Mouse (Mus musculus) MEL (cell line): ENCODE data around the gene Hes1. TPM values are rescaled to one million over a fixed set of nuclear protein-coding genes. Genes with fewer than 3 reads are reported as not detected.

Experiments
- DNase-seq: peaks from one replicate; pipeline ENCODE4 v3.0.0; 2011; ENCODE audit warnings: low read depth, low spot score
- H3K27ac ChIP-seq: 2 replicates; pipeline ENCODE4 v1.5.1; 2012; ENCODE audit warnings: low read depth, mild to moderate bottlenecking, control low read depth, low read length, moderate library complexity; ENCODE audit not compliant: control insufficient read depth
- H3K27me3 ChIP-seq, 2 experiments: fragments of 150-350 bp in 1 of 2; sonication (generic) in 1 of 2; 2 replicates each; pipeline ENCODE4 v1.6.1; 2012; ENCODE audit warnings: low read length in 2 of 2, mild to moderate bottlenecking in 2 of 2, improper control_type of control experiment in 1 of 2, moderate library complexity in 1 of 2; ENCODE audit not compliant: insufficient read depth in 2 of 2, control insufficient read depth in 1 of 2
- H3K36me3 ChIP-seq, 2 experiments: 2 replicates each; pipeline ENCODE4 v1.6.1; 2012 to 2014; ENCODE audit warnings: low read length in 2 of 2, improper control_type of control experiment in 1 of 2, inconsistent platforms in 1 of 2, mild to moderate bottlenecking in 1 of 2; ENCODE audit not compliant: insufficient read depth in 2 of 2, control insufficient read depth in 1 of 2
- H3K4me1 ChIP-seq, 2 experiments: fragments of 150-350 bp in 1 of 2; sonication (generic) in 1 of 2; 2 replicates each; pipeline ENCODE4 v1.6.1; 2012; ENCODE audit warnings: low read length in 2 of 2, improper control_type of control experiment in 1 of 2, mild to moderate bottlenecking in 1 of 2; ENCODE audit not compliant: insufficient read depth in 2 of 2, control insufficient read depth in 1 of 2
- H3K4me3 ChIP-seq, 2 experiments: fragments of 150-350 bp in 1 of 2; sonication (generic) in 1 of 2; 2 replicates each; pipeline ENCODE4 v1.5.1; 2012; ENCODE audit warnings: low read depth in 2 of 2, low read length in 2 of 2, mild to moderate bottlenecking in 2 of 2, moderate library complexity in 2 of 2, control low read depth in 1 of 2, improper control_type of control experiment in 1 of 2; ENCODE audit not compliant: control insufficient read depth in 1 of 2, insufficient read depth in 1 of 2
- H3K79me2 ChIP-seq: 2 replicates; pipeline ENCODE4 v1.6.1; 2012; ENCODE audit warnings: mild to moderate bottlenecking, low read length, moderate library complexity; ENCODE audit not compliant: control insufficient read depth, poor library complexity, insufficient read depth
- H3K9ac ChIP-seq: 2 replicates; pipeline ENCODE4 v1.6.1; 2012; ENCODE audit warnings: low read depth, mild to moderate bottlenecking, control low read depth, low read length, moderate library complexity; ENCODE audit not compliant: control insufficient read depth, poor library complexity, severe bottlenecking
- H3K9me3 ChIP-seq: fragments of 150-350 bp; sonication (generic); replicated peaks from 2 replicates; pipeline ENCODE4 v1.6.1; 2012; ENCODE audit warnings: mild to moderate bottlenecking, low read length, improper control_type of control experiment, moderate library complexity; ENCODE audit not compliant: insufficient read depth
- BHLHE40 ChIP-seq: IDR thresholded peaks from 2 replicates; pipeline ENCODE4 v1.6.1; 2012; ENCODE audit warnings: low read depth, mild to moderate bottlenecking, inconsistent platforms, low read length, improper control_type of control experiment, borderline replicate concordance
- EP300 ChIP-seq, 2 experiments: IDR thresholded peaks; 2 replicates each; pipeline ENCODE4 v1.6.1; 2011; ENCODE audit warnings: improper control_type of control experiment in 2 of 2, low read length in 2 of 2, low read depth in 1 of 2, mild to moderate bottlenecking in 1 of 2
- ETS1 ChIP-seq: IDR thresholded peaks from 2 replicates; pipeline ENCODE4 v1.6.1; 2012; ENCODE audit warnings: low read depth, mild to moderate bottlenecking, inconsistent platforms, low read length, improper control_type of control experiment, moderate library complexity
- GABPA ChIP-seq: IDR thresholded peaks from 2 replicates; pipeline ENCODE4 v1.6.1; 2012; ENCODE audit warnings: low read depth, mild to moderate bottlenecking, inconsistent platforms, low read length, improper control_type of control experiment, moderate library complexity
- HCFC1 ChIP-seq: IDR thresholded peaks from 2 replicates; pipeline ENCODE4 v1.6.1; 2012; ENCODE audit warnings: low read depth, mild to moderate bottlenecking, inconsistent platforms, low read length, improper control_type of control experiment, moderate library complexity
- MAFK ChIP-seq: IDR thresholded peaks from 2 replicates; pipeline ENCODE4 v1.6.1; 2011; ENCODE audit warnings: low read depth, mild to moderate bottlenecking, low read length, improper control_type of control experiment, borderline replicate concordance
- MAX ChIP-seq: IDR thresholded peaks from 2 replicates; pipeline ENCODE4 v1.6.1; 2011; ENCODE audit warnings: low read length, improper control_type of control experiment
- MAZ ChIP-seq: IDR thresholded peaks from 2 replicates; pipeline ENCODE4 v1.6.1; 2012; ENCODE audit warnings: low read depth, mild to moderate bottlenecking, inconsistent platforms, low read length, improper control_type of control experiment
- MYB ChIP-seq: IDR thresholded peaks from 2 replicates; pipeline ENCODE4 v1.6.1; 2011; ENCODE audit warnings: mild to moderate bottlenecking, low read depth, low read length, improper control_type of control experiment
- MYC ChIP-seq: IDR thresholded peaks from 2 replicates; pipeline ENCODE4 v1.6.1; 2011; ENCODE audit warnings: low read depth, mild to moderate bottlenecking, low read length, improper control_type of control experiment, moderate library complexity
- NELFE ChIP-seq: IDR thresholded peaks from 2 replicates; pipeline ENCODE4 v1.6.1; 2011; ENCODE audit warnings: low read depth, low read length, improper control_type of control experiment
- NRF1 ChIP-seq: IDR thresholded peaks from 2 replicates; pipeline ENCODE4 v1.6.1; 2014; ENCODE audit warnings: low read depth, mild to moderate bottlenecking, inconsistent platforms, low read length, improper control_type of control experiment, moderate library complexity; ENCODE audit not compliant: poor library complexity, insufficient read depth, severe bottlenecking
- POLR2A ChIP-seq, 2 experiments: IDR thresholded peaks; 2 replicates each; pipeline ENCODE4 v1.6.1; 2011 to 2012; ENCODE audit warnings: low read length in 2 of 2, mild to moderate bottlenecking in 2 of 2, control low read depth in 1 of 2, improper control_type of control experiment in 1 of 2, low read depth in 1 of 2, moderate library complexity in 1 of 2; ENCODE audit not compliant: control insufficient read depth in 1 of 2, insufficient read depth in 1 of 2, poor library complexity in 1 of 2
- POLR2AphosphoS5 ChIP-seq: IDR thresholded peaks from 2 replicates; pipeline ENCODE4 v1.6.1; 2012; ENCODE audit warnings: low read depth, borderline replicate concordance, mild to moderate bottlenecking, inconsistent platforms, low read length, moderate library complexity, mixed read lengths
- SMC3 ChIP-seq: IDR thresholded peaks from 2 replicates; pipeline ENCODE4 v1.6.1; 2011; ENCODE audit warnings: low read depth, low read length, improper control_type of control experiment
- TBP ChIP-seq: IDR thresholded peaks from 2 replicates; pipeline ENCODE4 v1.8.0; 2011; ENCODE audit warnings: low read depth, low read length, improper control_type of control experiment
- UBTF ChIP-seq: IDR thresholded peaks from 2 replicates; pipeline ENCODE4 v1.6.1; 2012; ENCODE audit warnings: low read depth, mild to moderate bottlenecking, inconsistent platforms, low read length, improper control_type of control experiment, moderate library complexity, borderline replicate concordance; ENCODE audit not compliant: insufficient read depth
- USF1 ChIP-seq: IDR thresholded peaks from 2 replicates; pipeline ENCODE4 v1.6.1; 2014; ENCODE audit warnings: low read depth, mild to moderate bottlenecking, inconsistent platforms, low read length, improper control_type of control experiment, moderate library complexity
- USF2 ChIP-seq, 2 experiments: IDR thresholded peaks; 2 replicates each; pipeline ENCODE4 v1.6.1; 2011 to 2012; ENCODE audit warnings: improper control_type of control experiment in 2 of 2, low read length in 2 of 2, borderline replicate concordance in 1 of 2, inconsistent platforms in 1 of 2, low read depth in 1 of 2, mild to moderate bottlenecking in 1 of 2; ENCODE audit not compliant: insufficient read depth in 1 of 2
- ZC3H11A ChIP-seq: IDR thresholded peaks from 2 replicates; pipeline ENCODE4 v1.6.1; 2012; ENCODE audit warnings: low read depth, mild to moderate bottlenecking, inconsistent platforms, low read length, improper control_type of control experiment
- ZKSCAN1 ChIP-seq: IDR thresholded peaks from 2 replicates; pipeline ENCODE4 v1.6.1; 2012; ENCODE audit warnings: low read depth, mild to moderate bottlenecking, inconsistent platforms, low read length, improper control_type of control experiment, moderate library complexity
- ZMIZ1 ChIP-seq: IDR thresholded peaks from 2 replicates; pipeline ENCODE4 v1.6.1; 2012; ENCODE audit warnings: low read depth, mild to moderate bottlenecking, inconsistent platforms, low read length, improper control_type of control experiment, moderate library complexity
- ZNF384 ChIP-seq: IDR thresholded peaks from 2 replicates; pipeline ENCODE4 v1.6.1; 2012; ENCODE audit warnings: low read depth, mild to moderate bottlenecking, inconsistent platforms, low read length, improper control_type of control experiment
- polyA plus RNA-seq, 2 experiments: library from polyadenylated mRNA; stranded (reverse) in 1 of 2; unstranded in 1 of 2; fragments of >175 nt in 1 of 2; fragments of >200 nt in 1 of 2; gene quantifications; 2 replicates each; pipeline versions ENCODE4 v1.2.1 to v1.2.4; 2012; ENCODE audit warnings: low replicate concordance in 2 of 2, low read depth in 1 of 2; ENCODE audit not compliant: insufficient read length in 2 of 2, insufficient read depth in 1 of 2, missing spikeins in 1 of 2
- total RNA-seq: library from RNA; depleted of rRNA; stranded (reverse); fragments of 300-350 nt; gene quantifications from 2 replicates; pipeline ENCODE4 v1.2.3, GENCODE M21; 2012

The Hes1 gene
- total and polyA plus RNA-seq, 3 experiments = 2.3 to 3.0 TPM; not detected in 1

DNA sequence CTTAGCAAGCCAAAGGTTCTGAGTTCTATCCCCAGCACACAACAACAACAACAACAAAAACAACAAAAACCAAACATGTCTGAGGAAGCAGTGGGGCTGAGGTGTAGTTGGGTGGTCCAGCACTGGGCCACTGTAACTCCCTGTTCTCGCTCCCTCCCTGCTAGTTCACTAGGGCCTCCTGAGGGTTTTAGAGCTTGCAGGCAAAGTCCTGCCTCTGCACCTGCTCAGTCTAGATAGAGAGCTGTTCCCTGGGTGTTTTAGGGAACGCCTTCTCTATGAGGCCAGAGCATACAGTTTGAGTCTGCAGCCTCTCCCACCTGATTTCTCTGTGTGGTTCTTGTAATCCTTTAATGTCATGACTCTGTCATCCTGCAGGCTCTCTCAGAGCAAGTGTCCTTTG lies 11.9 kb upstream of the Hes1 start:
- DNase-seq = no peak
- Histone ChIP-seq H3K27ac (no peak overlapping the region), H3K9me3 (no peaks in the 10 kb centered on the region), H3K79me2 (no peaks in the 10 kb centered on the region), H3K27me3 (peaks cover 20 to 26% of the 10 kb centered on the region in 2 experiments), H3K4me1 (no peaks in the 10 kb centered on the region), H3K9ac (no peak overlapping the region), H3K4me3 (no peak overlapping the region), H3K36me3 (no peaks in the 10 kb centered on the region)
- no peak for TF ChIP-seq ZNF384
- TF ChIP-seq MAX = no peak
- no peak for TF ChIP-seq ZKSCAN1
- no peak for TF ChIP-seq NELFE
- no peak for TF ChIP-seq SMC3
- TF ChIP-seq USF1 = no peak
- no peak for TF ChIP-seq NRF1
- TF ChIP-seq UBTF = no peak
- TF ChIP-seq MAFK = no peak
- TF ChIP-seq GABPA = no peak

- H3K79me2 ChIP-seq = no peaks in the 10 kb centered on the region
- H3K9me3 ChIP-seq = no peaks in the 10 kb centered on the region
- H3K4me3 ChIP-seq = no peak overlapping the region
- no peak overlapping the region for H3K27ac ChIP-seq
- no peak for DNase-seq
- H3K36me3 ChIP-seq = no peaks in the 10 kb centered on the region
- H3K27me3 ChIP-seq = peaks cover 18 to 30% of the 10 kb centered on the region in 2 experiments
- H3K4me1 ChIP-seq = no peaks in the 10 kb centered on the region
- no peak overlapping the region for H3K9ac ChIP-seq
- no peak for TF ChIP-seq NRF1
- no peak for TF ChIP-seq NELFE
- TF ChIP-seq ZC3H11A = no peak
- TF ChIP-seq MYB = no peak
- TF ChIP-seq HCFC1 = no peak
- no peak for TF ChIP-seq EP300 (IDR thresholded peaks at IDR 0.05; ENCODE audit: low read depth in 1 of 2, low read length in 2 of 2)
- no peak for TF ChIP-seq ZNF384
- TF ChIP-seq MAZ = no peak
- no peak for TF ChIP-seq BHLHE40
- TF ChIP-seq ZMIZ1 = no peak
- TF ChIP-seq POLR2AphosphoS5 = no peak
- no peak for TF ChIP-seq ETS1
- TF ChIP-seq USF1 = no peak
- TF ChIP-seq POLR2A (IDR thresholded peaks at IDR 0.05; ENCODE audit: control insufficient read depth in 1 of 2, insufficient read depth in 1 of 2, low read depth in 1 of 2, low read length in 2 of 2, poor library complexity in 1 of 2) = no peak
- TF ChIP-seq MYC = no peak
- TF ChIP-seq USF2 (IDR thresholded peaks at IDR 0.05; ENCODE audit: borderline replicate concordance in 1 of 2, insufficient read depth in 1 of 2, low read depth in 1 of 2, low read length in 2 of 2) = no peak
- TF ChIP-seq TBP = no peak
Measured at GRCm38 (mm10) chr16:30052839-30053511, 11.2 kb upstream of the Hes1 start.
